Mouse (Mus musculus): ENCODE data around the gene Gm15293. TPM values are rescaled to one million over a fixed set of nuclear protein-coding genes. Genes with fewer than 3 reads are reported as not detected.
"Not testable (repeated sequence)": the region's sequence is repeated elsewhere in the genome, so short reads cannot be mapped to it uniquely, and the experiment has no call there.

Gene Gm15293
- not detected in 2 replicates for polyA plus RNA-seq (2014; fragmentation: Nextera tagmentation; extraction: Ambion mirVana)

DNA sequence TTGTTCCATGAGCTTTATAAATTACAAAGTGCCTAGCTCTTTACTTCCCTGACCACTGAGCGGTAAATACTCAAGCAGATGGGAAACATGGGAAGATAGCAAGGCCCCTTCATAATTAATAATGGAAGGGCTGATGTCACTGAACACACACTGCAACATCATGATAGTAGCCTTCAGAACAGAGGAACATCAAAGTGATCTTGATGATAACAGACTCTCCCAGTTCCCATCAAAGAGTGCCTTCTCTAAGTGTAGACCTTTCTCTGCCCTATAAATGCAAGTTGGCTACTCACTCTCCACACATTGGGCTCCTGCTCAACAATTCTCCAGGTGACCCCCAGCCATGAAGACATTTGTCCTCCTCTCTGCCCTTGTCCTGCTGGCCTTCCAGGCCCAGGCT lies at the start of gene Gm15293:
TSS of gene Gm15293 (plus strand) at position 301 of the 400 bp plus-strand sequence.
- not testable (repeated sequence) for H3K4me3 ChIP-seq (ENCODE audit: low read depth, low read length); H3K9ac ChIP-seq (replicated peaks; ENCODE audit: low read depth, low read length); H3K27ac ChIP-seq (ENCODE audit: low read length); H3K36me3 ChIP-seq (ENCODE audit: control insufficient read depth, insufficient read depth, low read length); H3K27me3 ChIP-seq (ENCODE audit: control insufficient read depth, insufficient read depth, low read length); H3K9me3 ChIP-seq (ENCODE audit: control insufficient read depth, low read depth, low read length); H3K4me2 ChIP-seq (replicated peaks; ENCODE audit: low read depth, low read length); H3K4me1 ChIP-seq (ENCODE audit: control insufficient read depth, insufficient read depth, low read length); ATAC-seq (ENCODE audit: insufficient number of reproducible peaks, insufficient read depth, low FRiP score, low read depth)
- no CpG with 5 or more reads among the region's 1 CpGs for WGBS

DNA sequence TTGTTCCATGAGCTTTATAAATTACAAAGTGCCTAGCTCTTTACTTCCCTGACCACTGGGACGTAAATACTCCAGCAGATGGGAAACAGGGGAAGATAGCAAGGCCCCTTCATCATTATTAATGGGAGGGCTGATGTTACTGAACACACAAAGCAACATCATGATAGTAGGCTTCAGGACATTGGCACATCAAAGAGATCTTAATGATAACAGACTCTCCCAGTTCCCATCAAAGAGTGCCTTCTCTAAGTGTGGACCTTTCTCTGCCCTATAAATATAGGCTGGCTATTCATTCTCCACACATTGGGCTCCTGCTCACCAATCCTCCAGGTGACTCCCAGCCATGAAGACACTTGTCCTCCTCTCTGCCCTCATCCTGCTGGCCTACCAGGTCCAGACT lies 39.4 kb upstream of the Gm15293 start, which contains the start of gene Defa22:
TSS of gene Defa22 (plus strand) at position 301 of the 400 bp plus-strand sequence.
- H3K4me1 ChIP-seq (ENCODE audit: control insufficient read depth, insufficient read depth, low read length); H3K4me3 ChIP-seq (ENCODE audit: low read depth, low read length); H3K36me3 ChIP-seq (ENCODE audit: control insufficient read depth, insufficient read depth, low read length); H3K4me2 ChIP-seq (replicated peaks; ENCODE audit: low read depth, low read length); ATAC-seq (ENCODE audit: insufficient number of reproducible peaks, insufficient read depth, low FRiP score, low read depth); H3K9ac ChIP-seq (replicated peaks; ENCODE audit: low read depth, low read length); H3K27me3 ChIP-seq (ENCODE audit: control insufficient read depth, insufficient read depth, low read length); H3K9me3 ChIP-seq (ENCODE audit: control insufficient read depth, low read depth, low read length); H3K27ac ChIP-seq (ENCODE audit: low read length): not testable (repeated sequence)
- WGBS: no CpG with 5 or more reads among the region's 1 CpGs

DNA sequence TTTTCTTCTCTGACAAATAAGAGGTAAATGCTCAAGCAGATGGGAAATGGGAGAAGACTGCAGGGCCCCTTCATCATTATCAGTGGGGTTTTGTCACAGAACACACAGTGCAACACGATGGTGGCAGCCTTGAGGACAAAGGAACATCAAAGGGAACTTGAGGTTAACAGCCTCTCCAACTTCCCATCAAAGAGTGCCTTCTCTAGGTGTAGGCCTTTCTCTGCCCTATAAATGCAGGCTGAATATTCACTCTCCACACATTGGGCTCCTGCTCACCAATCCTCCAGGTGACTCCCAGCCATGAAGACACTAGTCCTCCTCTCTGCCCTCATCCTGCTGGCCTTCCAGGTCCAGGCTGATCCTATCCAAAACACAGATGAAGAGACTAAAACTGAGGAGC lies 10.0 kb upstream of the Gm15293 start, which contains the start of gene Defa31:
TSS of gene Defa31 (plus strand) at position 301 of the 400 bp plus-strand sequence.
- WGBS: no CpG with 5 or more reads among the region's 1 CpGs
- not testable (repeated sequence) for H3K27me3 ChIP-seq (ENCODE audit: control insufficient read depth, insufficient read depth, low read length); H3K27ac ChIP-seq (ENCODE audit: low read length); H3K4me1 ChIP-seq (ENCODE audit: control insufficient read depth, insufficient read depth, low read length); ATAC-seq (ENCODE audit: insufficient number of reproducible peaks, insufficient read depth, low FRiP score, low read depth); H3K4me2 ChIP-seq (replicated peaks; ENCODE audit: low read depth, low read length); H3K4me3 ChIP-seq (ENCODE audit: low read depth, low read length); H3K9ac ChIP-seq (replicated peaks; ENCODE audit: low read depth, low read length); H3K9me3 ChIP-seq (ENCODE audit: control insufficient read depth, low read depth, low read length); H3K36me3 ChIP-seq (ENCODE audit: control insufficient read depth, insufficient read depth, low read length)

Other genes with a start within 250 kb of the Gm15293 start
- gene Defa21, start 176.0 kb upstream of the Gm15293 start, polyA plus RNA-seq (2014; fragmentation: Nextera tagmentation; extraction: Ambion mirVana): not detected in 2 replicates
- not detected in 2 replicates for gene Defa23, start 146.5 kb upstream of the Gm15293 start, polyA plus RNA-seq (2014; fragmentation: Nextera tagmentation; extraction: Ambion mirVana)
- gene Defa35, start 136.5 kb upstream of the Gm15293 start, polyA plus RNA-seq (2014; fragmentation: Nextera tagmentation; extraction: Ambion mirVana): not detected in 2 replicates
- gene Defa25, start 117.1 kb upstream of the Gm15293 start, polyA plus RNA-seq (2014; fragmentation: Nextera tagmentation; extraction: Ambion mirVana): not detected in 2 replicates
- not detected in 2 replicates for gene Gm14851, start 105.5 kb upstream of the Gm15293 start, polyA plus RNA-seq (2014; fragmentation: Nextera tagmentation; extraction: Ambion mirVana)
- gene Defa30, start 66.9 kb upstream of the Gm15293 start, polyA plus RNA-seq (2014; fragmentation: Nextera tagmentation; extraction: Ambion mirVana): not detected in 2 replicates
- gene Defa22, start 39.3 kb upstream of the Gm15293 start, polyA plus RNA-seq (2014; fragmentation: Nextera tagmentation; extraction: Ambion mirVana): not detected in 2 replicates
- not detected in 2 replicates for gene Defa31, start 9.9 kb upstream of the Gm15293 start, polyA plus RNA-seq (2014; fragmentation: Nextera tagmentation; extraction: Ambion mirVana)
- gene Gm15292, start 48.2 kb downstream of the Gm15293 start, polyA plus RNA-seq (2014; fragmentation: Nextera tagmentation; extraction: Ambion mirVana): not detected in 2 replicates
- gene Defa27, start 114.0 kb downstream of the Gm15293 start, polyA plus RNA-seq (2014; fragmentation: Nextera tagmentation; extraction: Ambion mirVana): not detected in 2 replicates
- gene Defa29, start 125.5 kb downstream of the Gm15293 start, polyA plus RNA-seq (2014; fragmentation: Nextera tagmentation; extraction: Ambion mirVana): not detected in 2 replicates
- gene Defa2, start 177.0 kb downstream of the Gm15293 start, polyA plus RNA-seq (2014; fragmentation: Nextera tagmentation; extraction: Ambion mirVana): not detected in 2 replicates
- gene Defa33, start 190.2 kb downstream of the Gm15293 start, polyA plus RNA-seq (2014; fragmentation: Nextera tagmentation; extraction: Ambion mirVana): not detected in 2 replicates
- not detected in 2 replicates for gene Defa36, start 225.8 kb downstream of the Gm15293 start, polyA plus RNA-seq (2014; fragmentation: Nextera tagmentation; extraction: Ambion mirVana)

All from stomach, embryonic 14.5 days (tissue).